Mouse (Mus musculus): ENCODE results near the gene Nav2.

- no peak for TF ChIP-seq POLR2A (IDR thresholded peaks at IDR 0.05; ENCODE audit: insufficient read depth, low read length)
- TF ChIP-seq CTCF (IDR thresholded peaks at IDR 0.05; ENCODE audit: low read depth, low read length), result no peak
These were observed 726.0 kb downstream of the Nav2 start for GRCm38 (mm10) chr7:49634291-49635073.

All from ES-Bruce4 (cell line).